Mouse (Mus musculus) midbrain, postnatal 0 days (tissue): ENCODE data around the gene Hoxd8. TPM values are rescaled to one million over a fixed set of nuclear protein-coding genes. Genes with fewer than 3 reads are reported as not detected.
A peak's percentile ranks its signal among the peaks of the same experiment; 100 is the strongest.

Source experiments
- ATAC-seq: fragments of 200-750 bp; cut with Nextera tagmentation; 2 replicates; pipeline ENCODE4 v1.8.0; 2017; ENCODE audit warnings: moderate number of reproducible peaks, mild to moderate bottlenecking, moderate TSS enrichment, moderate library complexity; ENCODE audit not compliant: low FRiP score
- DNase-seq: peaks from one replicate; pipeline ENCODE4 v3.0.0-alpha.2; 2015; ENCODE audit warnings: low spot score
- H3K27ac ChIP-seq: fragments of 300-500 bp; sonication (generic); 2 replicates; pipeline ENCODE4 v1.5.1; 2014; ENCODE audit warnings: low read depth, mild to moderate bottlenecking, low read length, mixed read lengths
- H3K27me3 ChIP-seq: fragments of 300-500 bp; sonication (generic); 2 replicates; pipeline ENCODE4 v1.6.1; 2014; ENCODE audit warnings: low read length, control low read depth, mixed read lengths; ENCODE audit not compliant: insufficient read depth
- H3K36me3 ChIP-seq: fragments of 300-500 bp; sonication (generic); 2 replicates; pipeline ENCODE4 v1.6.1; 2014; ENCODE audit warnings: low read length, control low read depth, mixed read lengths; ENCODE audit not compliant: insufficient read depth
- H3K4me1 ChIP-seq: fragments of 300-500 bp; sonication (generic); 2 replicates; pipeline ENCODE4 v1.6.1; 2014; ENCODE audit warnings: mild to moderate bottlenecking, control low read depth, antibody characterized with exemption, low read length, mixed read lengths; ENCODE audit not compliant: insufficient read depth
- H3K4me2 ChIP-seq: fragments of 300-500 bp; sonication (generic); 2 replicates; pipeline ENCODE4 v1.6.1; 2014; ENCODE audit warnings: low read depth, mild to moderate bottlenecking, low read length, mixed read lengths; ENCODE audit not compliant: poor library complexity, severe bottlenecking
- H3K4me3 ChIP-seq: fragments of 300-500 bp; sonication (generic); 2 replicates; pipeline ENCODE4 v1.5.1; 2014; ENCODE audit warnings: low read depth, mild to moderate bottlenecking, low read length, moderate library complexity
- H3K9ac ChIP-seq: fragments of 300-500 bp; sonication (generic); replicated peaks from 2 replicates; pipeline ENCODE4 v1.6.1; 2014; ENCODE audit warnings: mild to moderate bottlenecking, low read length, moderate library complexity, mixed read lengths; ENCODE audit not compliant: poor library complexity, severe bottlenecking
- H3K9me3 ChIP-seq: fragments of 300-500 bp; sonication (generic); 2 replicates; pipeline ENCODE4 v1.6.1; 2016; ENCODE audit warnings: low read length, control low read depth
- CTCF ChIP-seq: IDR thresholded peaks from 2 replicates; pipeline ENCODE4 v1.5.1; 2016; ENCODE audit warnings: antibody characterized with exemption, mild to moderate bottlenecking
- WGBS: fragments of 180-500 bp; shearing (Covaris S2); extraction: QIAGEN DNeasy Blood & Tissue Kit; methylation state at CpG from one replicate; pipeline ENCODE4 v1.1.7; 2014; 5-methylcytosine and 5-hydroxymethylcytosine counted together
- polyA plus RNA-seq: library from polyadenylated mRNA; unstranded; fragments of >200 nt; fragmentation: Nextera tagmentation; extraction: Ambion mirVana; gene quantifications from 2 replicates; pipeline ENCODE4 v1.2.1, GENCODE M21; 2015
- total RNA-seq: library from RNA; depleted of rRNA; stranded (reverse); fragments of >200 nt; gene quantifications from 2 replicates; pipeline ENCODE4 v1.2.3, GENCODE M21; 2014

The Hoxd8 gene
- total and polyA plus RNA-seq, 2 experiments from 2014 or later = 0.05 TPM; not detected in 1

DNA sequence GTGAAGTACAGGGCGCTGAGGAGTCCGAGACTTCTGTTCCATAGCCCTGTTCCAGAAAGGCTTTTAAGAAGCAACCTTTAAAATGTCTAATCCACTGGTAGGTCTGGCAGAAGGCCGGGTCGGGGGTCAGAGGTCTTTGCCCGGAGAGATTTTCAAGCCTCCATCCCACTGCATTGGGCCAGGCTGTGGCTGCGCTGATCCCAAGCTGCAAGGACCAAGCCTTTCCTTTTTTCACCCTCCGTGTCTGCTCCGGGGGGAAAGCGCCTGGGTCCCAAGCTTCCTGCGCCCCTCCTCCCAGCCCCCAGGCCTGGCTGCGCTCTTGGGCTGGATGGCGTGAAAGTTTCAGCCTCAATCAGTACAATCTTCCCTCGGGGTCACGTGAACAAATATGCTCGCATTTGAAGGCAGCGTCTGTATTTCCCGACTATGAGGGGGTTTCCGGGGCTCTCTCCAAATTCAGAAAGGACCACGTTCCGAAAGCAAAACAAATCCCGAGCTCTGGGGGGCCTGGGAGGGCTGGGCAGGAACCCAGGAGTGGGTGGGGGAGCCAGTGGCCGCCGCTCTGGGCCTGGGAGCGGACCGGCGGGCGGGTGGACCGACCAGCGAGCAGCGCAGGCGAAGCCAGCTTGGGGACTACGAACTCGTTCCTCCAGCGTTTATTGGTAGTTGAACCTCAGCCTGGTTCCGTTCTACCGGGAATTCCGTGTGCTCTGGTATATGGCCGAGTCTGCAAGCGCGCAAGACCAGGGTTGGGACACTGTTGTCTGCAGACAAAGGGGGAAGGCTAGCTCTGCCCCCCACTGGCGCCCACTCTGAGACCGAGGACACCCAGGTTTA is 31.7 kb downstream of the Hoxd8 start:
- DNase-seq (peak; percentile 51), ATAC-seq (no peak)
- Histone ChIP-seq H3K4me1 (no peaks in the 10 kb centered on the region), H3K4me2 (peak overlapping the region; percentile 4; the same call in 1 of the 2 replicates), H3K9ac (no peak overlapping the region), H3K36me3 (no peaks in the 10 kb centered on the region), H3K27me3 (peaks cover 96% of the 10 kb centered on the region), H3K27ac (no peak overlapping the region), H3K9me3 (no peaks in the 10 kb centered on the region), H3K4me3 (no peak overlapping the region)
- WGBS = 1% methylated on average over 42 of the region's 42 CpGs
- no peak for TF ChIP-seq CTCF

DNA sequence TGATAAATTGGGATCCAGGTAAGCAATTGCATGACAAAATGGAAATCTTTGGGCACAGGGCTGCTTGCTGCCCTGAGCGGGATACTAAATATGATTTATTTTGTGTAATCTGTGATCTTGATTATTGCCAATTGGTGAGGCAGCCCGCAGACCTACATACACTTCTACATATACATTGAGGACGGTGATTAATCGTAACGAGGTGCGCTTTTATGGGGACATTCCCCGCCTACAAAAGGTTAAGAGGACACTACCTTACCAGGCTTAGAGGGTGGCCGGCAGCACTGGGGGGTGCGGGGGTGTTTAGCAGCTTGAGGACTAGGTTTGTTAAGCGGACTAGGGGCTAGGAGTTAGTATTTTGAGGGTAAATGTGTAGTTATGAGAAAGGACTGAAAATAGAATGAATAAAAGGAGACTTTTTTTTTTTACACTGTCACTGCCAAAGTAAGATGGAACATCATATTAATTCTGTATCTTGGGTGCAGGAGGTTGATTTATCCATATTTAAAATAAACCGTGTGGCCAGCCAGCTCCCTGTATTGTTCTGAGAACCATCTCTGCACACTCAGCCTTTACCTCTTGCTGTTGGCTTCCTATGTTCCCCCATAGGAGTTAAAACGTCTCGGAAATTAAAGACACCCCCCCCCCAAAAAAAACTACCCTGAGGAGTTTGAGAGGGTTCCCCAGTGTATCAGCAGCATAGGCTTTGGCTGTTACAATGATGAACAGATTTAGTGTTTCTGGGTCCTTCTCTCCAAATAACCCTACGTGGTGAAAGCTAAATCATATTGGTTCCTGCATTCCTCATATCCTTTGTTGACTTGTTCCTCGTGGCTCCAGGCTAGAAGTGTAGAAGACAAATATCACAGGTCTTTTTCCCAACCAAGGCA is 32.5 kb downstream of the Hoxd8 start:
- 3% methylated on average over 15 of the region's 15 CpGs for WGBS

DNA sequence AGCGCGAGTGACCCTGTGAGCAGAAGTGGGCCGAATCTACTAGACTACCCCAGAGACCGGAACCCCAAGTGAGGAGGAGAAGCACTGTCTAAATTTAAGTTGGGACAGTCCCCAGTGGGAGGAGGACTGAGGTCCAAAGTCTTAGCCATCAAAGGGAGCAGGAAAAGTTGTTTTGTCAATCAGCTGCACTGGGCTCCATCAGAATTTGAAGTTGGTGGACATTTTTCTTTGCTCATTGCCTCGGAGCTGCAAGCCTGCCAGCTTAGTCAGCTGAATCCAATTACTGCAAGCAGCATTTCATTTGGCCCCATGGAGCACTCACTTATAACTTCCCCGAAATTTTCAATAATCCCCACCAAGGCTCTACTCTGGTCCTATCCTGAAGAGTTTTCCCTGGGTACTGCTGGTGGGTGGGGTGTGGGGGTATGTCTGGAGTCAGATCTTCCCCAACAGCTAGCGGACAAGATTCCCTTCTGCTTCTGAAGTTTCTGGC is 33.2 kb downstream of the Hoxd8 start:
- no peak for ATAC-seq
- Histone ChIP-seq H3K4me2 (no peak overlapping the region), H3K4me3 (no peak overlapping the region), H3K36me3 (no peaks in the 10 kb centered on the region), H3K27ac (no peak overlapping the region), H3K9me3 (no peaks in the 10 kb centered on the region), H3K27me3 (peaks cover 96% of the 10 kb centered on the region), H3K9ac (no peak overlapping the region), H3K4me1 (no peaks in the 10 kb centered on the region)
- DNase-seq = no peak
- TF ChIP-seq CTCF = no peak
- WGBS = 2% methylated on average over 7 of the region's 7 CpGs

More for the DNA sequence above, 32.5 kb downstream of the Hoxd8 start:
- H3K36me3 ChIP-seq = no peaks in the 10 kb centered on the region
- no peak overlapping the region for H3K4me2 ChIP-seq
- no peaks in the 10 kb centered on the region for H3K9me3 ChIP-seq
- peaks cover 96% of the 10 kb centered on the region for H3K27me3 ChIP-seq
- no peak overlapping the region for H3K4me3 ChIP-seq
- no peak overlapping the region for H3K9ac ChIP-seq
- ATAC-seq (no peak), DNase-seq (no peak)
- no peak overlapping the region for H3K27ac ChIP-seq
- TF ChIP-seq CTCF = no peak
- H3K4me1 ChIP-seq = no peaks in the 10 kb centered on the region

DNA sequence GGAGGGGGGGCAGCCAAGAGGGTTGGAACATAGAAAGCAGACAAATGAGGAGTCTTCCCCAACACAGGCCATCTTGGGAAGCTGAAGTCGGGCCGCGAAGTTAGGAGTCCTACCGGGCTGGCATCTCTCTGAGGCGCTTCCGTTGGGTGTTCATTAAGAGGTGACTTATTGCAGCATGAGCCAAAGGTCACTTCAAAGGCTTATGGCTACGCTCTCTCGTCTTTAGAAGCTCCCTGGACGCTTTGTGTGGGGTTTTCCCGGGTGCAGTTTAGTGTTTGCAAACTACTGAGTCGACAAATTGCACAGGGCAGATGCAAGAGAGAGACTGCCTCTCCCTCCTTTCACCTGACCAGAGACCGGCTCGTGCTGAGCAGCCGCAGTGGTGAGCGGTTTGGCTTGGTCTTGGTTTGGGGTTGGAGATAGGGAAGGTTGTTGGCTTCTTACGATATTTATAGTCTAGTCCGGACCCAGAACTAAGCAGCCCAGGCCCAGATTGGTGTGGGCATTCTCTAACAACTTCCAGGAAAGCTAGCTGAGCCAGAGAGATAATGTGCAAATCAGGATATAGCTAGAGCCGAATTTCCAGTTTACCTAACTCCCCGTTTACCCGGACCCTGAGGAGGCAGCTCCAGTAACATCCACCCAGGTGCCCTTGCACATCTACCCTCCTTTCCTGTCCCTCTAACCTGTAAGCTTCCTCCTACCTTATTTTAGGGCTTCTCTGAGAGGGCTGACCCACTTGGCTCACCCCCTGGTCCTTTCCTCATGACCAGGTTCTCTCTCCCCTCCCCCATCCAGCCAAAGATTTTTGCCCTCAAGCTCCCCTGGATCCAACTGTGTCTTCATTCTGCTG is 34.4 kb downstream of the Hoxd8 start:
- H3K9ac ChIP-seq = no peak overlapping the region
- H3K4me3 ChIP-seq = no peak overlapping the region
- 1% methylated on average over 20 of the region's 20 CpGs for WGBS

DNA sequence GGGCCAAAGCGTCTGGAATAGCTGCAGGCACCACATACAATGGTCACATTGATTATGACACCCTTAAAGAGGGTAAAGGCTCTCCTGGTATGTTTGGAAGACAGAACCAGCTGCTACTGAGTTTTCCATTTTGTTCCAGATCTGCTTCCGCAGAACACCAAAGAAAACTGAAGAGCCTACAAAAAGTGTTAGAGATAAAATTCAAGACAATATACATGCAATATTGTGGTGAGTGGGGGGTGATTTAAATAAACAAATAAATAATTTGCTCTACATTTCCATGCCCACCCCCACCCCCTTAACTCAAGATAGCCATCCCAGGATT is 35.0 kb downstream of the Hoxd8 start:
- H3K4me1 ChIP-seq = no peaks in the 10 kb centered on the region
- no peaks in the 10 kb centered on the region for H3K9me3 ChIP-seq
- H3K27ac ChIP-seq = no peak overlapping the region
- no peak overlapping the region for H3K9ac ChIP-seq
- DNase-seq (no peak), ATAC-seq (no peak)
- H3K27me3 ChIP-seq = peaks cover 95% of the 10 kb centered on the region
- 7% methylated on average over 2 of the region's 2 CpGs for WGBS
- no peak for TF ChIP-seq CTCF
- no peak overlapping the region for H3K4me3 ChIP-seq
- no peak overlapping the region for H3K4me2 ChIP-seq
- no peaks in the 10 kb centered on the region for H3K36me3 ChIP-seq

More for the DNA sequence above, 34.4 kb downstream of the Hoxd8 start:
- no peak for DNase-seq
- no peaks in the 10 kb centered on the region for H3K36me3 ChIP-seq
- no peak overlapping the region for H3K4me2 ChIP-seq
- H3K9me3 ChIP-seq = no peaks in the 10 kb centered on the region
- no peak overlapping the region for H3K27ac ChIP-seq
- TF ChIP-seq CTCF = no peak
- no peak for ATAC-seq
- no peaks in the 10 kb centered on the region for H3K4me1 ChIP-seq
- peaks cover 95% of the 10 kb centered on the region for H3K27me3 ChIP-seq
